Mouse (Mus musculus): ENCODE measurements at regions not wholly inside any gene's neighbourhood (a gene's known extent, or its start where the extent isn't known, plus 50 kb on each side); places are given as distances from the start of the nearest gene placed in this dataset.

DNA sequence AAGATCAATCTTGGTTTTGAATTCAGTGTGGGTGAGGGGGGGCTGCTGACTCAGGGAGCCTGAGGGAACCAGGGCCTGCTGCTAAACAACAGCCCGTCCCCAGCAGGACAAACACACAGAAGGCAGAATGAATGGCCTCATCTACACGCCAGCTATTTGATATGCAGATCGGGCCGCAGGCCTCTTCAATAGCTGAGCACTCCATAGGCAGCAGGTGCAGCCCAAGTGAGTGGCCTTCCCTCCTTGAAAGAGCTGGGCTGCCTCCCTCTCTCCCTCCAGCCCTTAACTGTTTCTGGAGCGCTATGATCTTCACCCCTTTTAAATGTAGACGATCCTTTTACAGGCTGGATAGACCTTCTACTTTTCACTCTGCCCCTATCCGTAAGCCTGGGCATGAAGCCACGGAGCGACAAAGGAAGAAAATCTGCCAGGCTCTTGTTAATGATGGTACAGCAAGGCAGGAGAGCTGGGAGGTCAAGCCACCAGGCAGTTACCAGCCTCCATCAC lies 277.3 kb downstream of the Sox11 start:
- no peak for ATAC-seq (ENCODE audit: insufficient number of reproducible peaks, low FRiP score, low TSS enrichment)

DNA sequence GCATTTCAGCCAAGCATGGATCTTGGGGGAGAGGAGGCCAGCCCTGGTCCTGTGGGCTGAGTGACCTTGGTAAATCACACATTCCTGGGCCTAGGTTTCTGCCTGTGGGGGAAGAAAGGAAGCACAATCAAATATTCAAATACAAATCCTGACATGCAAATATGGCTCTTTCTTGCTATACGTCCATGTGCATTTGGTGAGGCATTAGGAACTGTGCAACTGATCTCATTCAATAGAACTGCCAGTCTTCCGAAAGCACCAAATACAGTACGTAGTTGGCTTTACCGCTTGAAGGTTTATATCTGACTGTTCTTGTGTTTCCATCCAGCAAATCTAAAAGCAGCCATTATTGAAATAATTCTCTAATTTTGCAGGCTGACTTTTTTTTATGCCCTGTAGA lies 278.9 kb downstream of the Sox11 start:
- ATAC-seq (ENCODE audit: insufficient number of reproducible peaks, low FRiP score, low TSS enrichment): no peak

DNA sequence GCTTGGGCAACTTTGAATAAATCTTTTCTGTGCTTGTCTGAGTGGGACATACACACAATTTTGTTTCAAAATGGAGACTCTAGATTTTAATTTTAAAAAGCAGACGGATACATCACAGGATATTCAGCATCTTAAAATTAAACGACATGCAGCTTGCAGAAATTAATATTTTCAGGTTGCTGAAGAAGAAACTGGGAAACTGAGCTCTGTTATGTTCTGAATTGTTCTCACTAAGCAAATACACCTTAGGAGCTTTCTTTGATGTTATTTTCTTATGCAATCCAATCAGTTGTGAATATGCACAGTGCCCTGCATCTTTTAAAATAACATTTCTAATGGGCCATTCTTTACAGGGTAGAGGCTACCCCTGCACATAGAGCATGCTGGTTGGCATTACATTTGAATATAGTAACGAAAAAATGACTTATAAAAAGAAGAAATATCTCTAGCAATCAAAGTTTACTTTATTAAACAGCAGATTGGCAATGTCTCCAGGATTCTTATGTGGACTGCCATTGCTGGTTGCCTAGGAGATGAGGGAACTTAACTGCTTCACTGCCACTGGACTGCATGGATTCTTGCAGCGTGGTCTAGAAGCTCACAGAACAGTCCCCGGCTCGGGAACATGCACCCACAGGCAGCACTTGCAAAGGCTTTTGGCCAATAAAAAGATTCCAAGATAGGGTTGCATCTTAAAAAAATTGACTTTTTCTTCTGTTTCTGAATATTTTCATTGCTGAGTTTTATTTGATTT lies 279.7 kb downstream of the Sox11 start:
- no peak for ATAC-seq (ENCODE audit: insufficient number of reproducible peaks, low FRiP score, low TSS enrichment)

DNA sequence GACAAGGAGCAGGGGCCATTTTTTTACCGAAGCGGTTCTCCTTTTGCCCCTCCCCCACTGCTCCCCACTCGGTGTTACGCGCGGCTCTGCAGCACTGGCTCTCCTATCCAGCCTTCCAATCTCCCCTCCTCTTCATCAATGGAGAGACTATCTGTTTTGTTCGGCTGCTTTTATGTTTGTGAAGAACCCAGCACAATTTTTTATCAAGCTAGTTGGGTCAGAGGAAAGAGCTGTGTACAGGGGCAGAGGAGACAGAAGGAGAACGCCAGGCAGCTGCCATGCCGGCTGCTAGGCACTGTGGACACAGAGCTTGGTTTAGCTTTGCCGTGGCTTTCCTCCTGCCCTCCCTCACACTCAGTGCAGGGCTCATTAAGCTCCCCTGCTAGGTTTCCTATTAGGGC lies 280.3 kb downstream of the Sox11 start:
- peak; percentile 51; the same call in 1 of the 2 replicates for ATAC-seq (ENCODE audit: insufficient number of reproducible peaks, low FRiP score, low TSS enrichment)

DNA sequence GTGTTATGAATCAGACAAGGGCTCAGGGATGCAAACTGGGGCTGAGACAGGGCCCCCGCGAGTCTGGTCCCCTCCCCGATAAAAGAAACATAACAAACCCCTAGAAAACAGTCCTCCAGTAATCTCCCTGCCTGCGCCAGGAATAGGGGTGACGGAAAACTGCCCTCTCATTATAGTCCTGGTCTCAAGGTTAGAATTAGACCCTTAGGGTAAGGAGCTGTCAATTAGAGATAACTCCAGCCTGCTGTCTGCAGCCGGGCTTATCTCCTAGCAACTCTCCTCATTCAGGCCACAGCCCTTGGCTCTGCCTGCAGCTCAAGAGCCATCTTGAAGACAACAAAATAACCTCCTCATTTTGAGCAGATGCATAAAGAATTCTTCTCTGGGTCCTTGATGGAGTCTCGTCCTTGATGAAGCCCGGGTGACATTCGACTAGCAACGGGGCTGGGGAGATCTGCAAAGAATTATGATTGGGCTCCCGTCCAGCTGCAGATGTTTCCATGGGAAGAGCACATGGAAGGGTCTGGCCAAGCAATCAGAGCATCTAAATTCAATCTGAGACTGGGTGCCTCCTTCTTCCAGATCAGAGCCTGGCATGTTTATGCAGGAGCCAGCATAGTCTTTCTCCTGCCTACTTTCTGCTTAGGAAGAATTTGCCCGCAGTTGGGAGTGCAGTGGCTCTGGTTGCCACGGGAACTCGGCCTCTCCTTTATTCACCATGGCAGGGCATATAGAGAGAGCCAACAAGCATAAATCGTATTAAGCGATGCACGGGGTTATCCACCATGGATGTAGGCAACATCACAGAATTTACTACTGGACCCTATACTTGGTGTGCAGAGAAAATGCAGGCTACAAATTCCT lies 281.2 kb downstream of the Sox11 start:
- ATAC-seq (ENCODE audit: insufficient number of reproducible peaks, low FRiP score, low TSS enrichment): no peak

DNA sequence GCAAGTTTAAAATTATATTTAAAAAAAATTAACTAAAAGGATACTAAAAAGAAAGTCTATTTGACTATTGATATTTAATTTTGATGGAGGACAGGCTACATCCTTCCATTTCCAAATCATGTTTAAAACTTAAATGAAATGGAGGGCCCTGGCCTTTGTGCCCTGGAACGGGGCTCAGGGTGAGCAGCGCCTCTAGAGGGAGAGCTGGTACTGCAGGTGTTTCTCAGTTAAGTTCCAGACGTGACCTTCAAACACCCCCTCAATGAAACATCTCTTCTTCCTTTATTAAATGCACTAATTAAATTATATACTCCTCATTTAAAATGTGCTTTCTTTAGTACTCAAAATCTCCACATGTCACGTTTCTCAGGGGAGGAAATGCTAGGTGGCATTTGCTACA lies 282.5 kb downstream of the Sox11 start:
- no peak for ATAC-seq (ENCODE audit: insufficient number of reproducible peaks, low FRiP score, low TSS enrichment)

DNA sequence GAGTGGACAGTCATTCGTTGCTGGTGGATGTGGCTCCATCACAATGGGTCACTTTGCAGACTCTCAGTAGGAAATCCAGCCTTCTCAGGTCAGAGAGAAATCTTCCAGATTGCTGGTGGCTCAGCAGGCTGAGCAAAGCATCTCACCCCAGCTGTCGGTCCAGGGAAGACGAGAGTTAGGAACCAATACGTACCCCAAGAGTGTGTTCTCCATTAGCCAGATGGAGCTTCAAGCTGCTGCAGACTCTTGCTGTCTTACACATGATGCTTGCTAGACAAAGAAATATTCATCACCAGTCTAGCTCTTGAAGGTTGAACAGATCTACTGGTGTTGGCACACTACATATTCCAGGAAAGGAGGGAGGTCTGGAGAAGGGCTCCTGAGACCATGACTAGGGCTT lies 288.0 kb downstream of the Sox11 start:
- no peak for ATAC-seq (ENCODE audit: insufficient number of reproducible peaks, low FRiP score, low TSS enrichment)

DNA sequence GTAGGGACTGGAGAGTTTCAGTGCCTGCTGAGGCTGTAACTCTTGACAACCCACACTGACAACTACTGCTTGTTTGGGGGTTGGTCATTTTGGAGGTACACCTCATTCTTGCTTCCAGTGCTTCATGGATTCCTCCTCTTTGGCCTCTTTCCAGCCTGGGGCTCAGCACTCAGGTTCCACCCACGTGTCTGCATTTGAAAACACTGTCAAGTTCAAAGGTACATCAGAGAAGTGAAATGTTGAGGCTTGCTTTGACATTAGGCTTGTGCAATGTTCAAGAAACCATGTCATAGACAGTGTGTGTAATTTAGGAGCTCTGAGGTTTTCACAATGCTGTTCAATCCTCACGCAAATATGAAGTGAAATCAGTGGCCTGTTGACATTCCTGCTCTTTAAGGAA lies 304.5 kb downstream of the Sox11 start:
- no peak for ATAC-seq (ENCODE audit: insufficient number of reproducible peaks, low FRiP score, low TSS enrichment)

DNA sequence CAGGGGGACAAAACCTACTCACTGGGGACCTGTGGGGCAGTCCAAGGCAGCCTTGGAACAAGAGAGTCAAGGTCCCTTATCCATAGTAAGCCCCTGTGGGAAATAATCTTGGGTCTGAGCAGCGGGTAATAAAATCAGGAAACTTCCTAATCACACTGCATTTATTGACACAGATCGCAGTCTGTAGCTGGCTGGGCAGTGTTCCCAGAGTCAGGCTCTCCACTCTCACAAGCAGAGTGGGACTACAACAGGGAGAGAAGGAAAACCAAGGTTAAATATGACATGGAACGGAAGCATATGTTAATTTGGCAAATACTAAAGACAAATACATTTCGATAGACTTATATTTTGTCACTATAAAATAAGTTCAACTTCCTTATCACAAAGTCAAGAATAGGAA lies 322.6 kb downstream of the Sox11 start:
- no peak for ATAC-seq (ENCODE audit: insufficient number of reproducible peaks, low FRiP score, low TSS enrichment)

DNA sequence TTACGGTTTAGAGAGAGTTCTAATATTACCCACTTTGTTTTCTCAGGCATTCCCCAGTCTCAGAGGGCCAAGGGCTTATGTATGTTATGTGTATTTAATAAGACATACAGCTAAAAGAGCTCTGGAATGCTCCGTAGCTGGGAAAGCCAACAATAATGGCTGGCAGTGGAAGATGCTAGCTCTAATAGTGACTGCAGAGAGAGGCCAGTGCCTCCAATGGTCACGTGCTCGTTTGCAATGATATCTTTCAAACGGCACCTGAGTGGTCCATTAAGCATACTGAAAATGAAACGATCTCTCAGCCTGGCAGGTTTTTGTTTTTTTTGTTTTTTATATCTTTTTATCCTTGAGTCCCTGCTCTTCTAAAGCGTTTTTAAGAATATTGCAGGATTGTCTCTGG lies 324.0 kb downstream of the Sox11 start:
- ATAC-seq (ENCODE audit: insufficient number of reproducible peaks, low FRiP score, low TSS enrichment): no peak

DNA sequence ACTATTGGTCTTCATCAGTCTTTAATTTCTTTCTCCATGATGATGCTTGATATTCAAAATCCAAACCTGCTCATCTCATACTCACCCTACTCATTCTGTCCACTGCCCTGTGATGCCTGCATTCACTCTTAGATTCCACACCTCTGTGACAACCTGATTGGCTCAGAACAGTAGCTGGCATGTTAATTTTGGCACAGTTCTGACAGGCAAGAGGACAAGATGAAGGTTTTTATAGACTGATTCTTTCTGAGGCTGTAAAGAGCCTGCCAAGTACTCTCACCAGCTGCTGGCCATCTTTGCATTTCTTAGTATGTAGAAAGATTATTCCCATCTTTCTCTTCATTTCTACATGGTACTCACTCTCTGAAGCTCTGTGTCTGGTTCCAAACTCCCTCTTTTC lies 343.1 kb downstream of the Sox11 start:
- no peak for ATAC-seq (ENCODE audit: insufficient number of reproducible peaks, low FRiP score, low TSS enrichment)

DNA sequence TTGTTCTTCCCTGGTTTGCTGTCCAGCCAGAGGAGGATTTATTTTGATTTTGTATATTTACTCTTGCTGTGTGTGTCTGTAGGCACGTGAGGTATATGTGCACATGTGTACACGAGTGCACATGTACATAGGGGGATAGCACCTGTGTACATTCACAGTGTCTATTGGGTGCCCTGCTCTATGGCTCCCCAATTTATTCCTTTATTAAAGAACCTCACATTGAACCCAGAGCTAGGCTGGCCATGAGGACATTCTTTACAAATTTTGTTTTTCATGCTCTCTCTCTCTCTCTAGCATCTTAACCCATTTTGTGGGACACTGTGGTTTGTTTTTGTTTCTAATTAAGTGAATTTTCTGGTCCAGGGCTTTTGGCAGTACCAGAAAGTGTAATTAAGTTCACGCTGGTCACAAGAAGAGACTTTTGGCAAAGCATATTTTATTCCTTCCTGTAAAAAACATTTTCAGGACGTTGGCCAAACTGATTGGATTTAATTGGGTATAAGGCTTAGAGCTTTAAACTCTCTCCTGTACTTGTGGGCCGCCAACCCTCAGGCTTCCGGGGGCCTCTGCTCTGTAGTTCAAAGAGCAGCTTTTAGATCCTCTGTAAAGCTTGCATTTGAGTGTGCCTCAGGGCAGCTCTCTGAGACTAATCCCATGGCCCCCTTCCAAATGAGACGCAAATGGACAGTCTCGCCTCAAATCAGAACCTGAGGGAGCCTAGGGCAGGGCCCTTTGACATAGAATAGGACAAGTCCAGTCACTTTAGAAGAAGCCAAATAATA lies 365.9 kb downstream of the Sox11 start:
- ATAC-seq (ENCODE audit: insufficient number of reproducible peaks, low FRiP score, low TSS enrichment): no peak

DNA sequence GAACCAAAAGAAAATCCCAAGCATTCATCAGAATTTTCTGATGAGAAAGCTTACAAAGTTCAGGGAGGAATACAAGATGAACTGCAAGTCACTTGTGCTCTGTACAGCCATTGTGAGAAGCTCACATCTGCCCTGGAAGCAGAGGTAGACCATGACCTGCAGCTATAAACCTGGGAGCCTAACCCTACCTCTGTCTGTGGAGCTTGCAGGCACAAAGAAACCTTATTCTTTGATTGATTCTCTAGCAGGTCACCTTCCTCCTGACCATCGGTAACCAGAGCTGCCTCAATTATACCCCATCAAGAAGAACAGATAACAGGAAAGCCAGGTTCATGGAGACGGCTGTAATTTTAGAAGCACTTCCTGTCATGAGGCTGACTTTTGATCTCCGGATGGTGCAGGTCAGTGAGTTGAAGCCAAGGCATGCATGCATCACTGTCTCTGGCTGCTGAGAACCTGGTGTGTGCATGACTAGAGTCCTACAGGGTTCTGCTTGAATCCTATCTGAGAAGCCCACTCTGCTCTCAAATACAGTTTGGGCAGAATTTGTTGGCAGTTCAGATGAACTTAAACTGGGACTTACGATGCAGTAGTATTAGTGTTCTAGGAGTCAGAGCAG lies 369.8 kb downstream of the Sox11 start:
- no peak for ATAC-seq (ENCODE audit: insufficient number of reproducible peaks, low FRiP score, low TSS enrichment)

DNA sequence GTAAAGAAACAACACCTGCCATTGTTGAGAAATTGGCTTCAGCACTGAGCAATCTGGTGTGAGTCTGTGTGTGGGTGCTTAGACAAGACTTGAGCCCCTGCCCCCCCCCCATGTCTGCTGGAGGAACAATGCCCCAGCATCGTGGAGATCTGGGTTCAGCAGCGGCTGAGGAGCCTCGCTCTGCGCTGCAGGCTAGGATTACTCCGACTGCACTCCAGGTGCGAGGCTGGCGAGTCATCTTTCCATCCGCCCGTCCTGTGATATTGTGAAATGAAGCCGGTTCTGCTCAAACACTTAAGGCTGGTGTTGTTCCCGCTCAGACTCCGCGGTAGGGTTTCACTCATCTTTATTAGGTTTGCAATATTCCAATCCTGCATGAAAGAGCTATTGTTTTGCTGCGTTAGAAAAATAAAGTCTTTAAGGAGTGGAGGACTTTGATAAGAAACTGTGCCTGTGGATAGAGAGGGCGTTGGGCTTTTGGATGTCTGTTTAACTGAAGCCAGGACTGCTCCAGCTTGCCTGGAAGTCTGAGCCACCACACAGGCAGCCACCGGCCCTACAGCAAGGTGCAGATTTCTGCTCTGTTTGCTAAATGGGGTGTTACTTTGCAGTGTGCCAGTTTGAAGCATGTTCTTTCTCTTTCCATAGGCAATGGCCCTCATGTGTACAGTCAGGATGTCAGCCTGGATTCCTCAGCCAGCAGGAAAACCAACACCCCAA lies 375.2 kb downstream of the Sox11 start:
- ATAC-seq (ENCODE audit: insufficient number of reproducible peaks, low FRiP score, low TSS enrichment): no peak

DNA sequence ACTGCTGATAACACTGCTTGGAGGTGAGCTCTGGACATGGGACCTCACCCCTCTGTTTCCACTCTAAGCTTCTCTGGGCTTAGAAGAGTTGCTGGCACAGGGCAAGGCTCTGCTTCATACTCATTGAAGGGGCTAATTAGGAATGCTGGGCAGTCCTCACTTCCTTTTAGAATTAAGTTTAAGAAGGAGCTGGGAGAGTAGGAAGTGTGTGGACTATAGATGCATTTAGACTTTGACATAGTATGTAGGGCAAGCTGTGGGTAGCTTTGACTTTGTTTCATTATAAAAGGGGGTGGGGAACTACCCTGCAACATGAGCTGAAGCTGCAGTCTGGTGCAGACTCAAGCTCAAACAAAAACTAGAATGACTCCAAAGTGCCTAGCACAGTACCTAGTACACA lies 378.5 kb downstream of the Sox11 start:
- no peak for ATAC-seq (ENCODE audit: insufficient number of reproducible peaks, low FRiP score, low TSS enrichment)

DNA sequence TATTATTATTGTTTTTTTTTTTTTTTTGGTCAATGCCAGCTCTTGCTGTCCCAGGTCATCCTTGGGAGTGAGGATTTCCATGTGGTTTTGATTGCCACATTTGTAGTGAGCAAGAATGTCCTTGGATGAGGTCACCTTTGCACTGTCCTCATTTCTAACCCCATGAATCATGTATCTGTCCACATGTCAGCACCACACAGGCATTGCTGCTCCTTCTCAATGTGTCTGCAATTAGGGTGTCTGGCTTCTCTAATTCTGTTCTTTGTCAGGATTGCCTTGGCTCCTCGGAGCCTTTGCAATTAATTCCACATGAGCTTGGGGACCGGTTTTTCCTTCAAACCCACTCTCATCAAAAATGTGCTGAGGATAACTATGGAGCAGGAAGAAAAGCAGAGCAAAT lies 402.5 kb downstream of the Sox11 start:
- no peak for ATAC-seq (ENCODE audit: insufficient number of reproducible peaks, low FRiP score, low TSS enrichment)

DNA sequence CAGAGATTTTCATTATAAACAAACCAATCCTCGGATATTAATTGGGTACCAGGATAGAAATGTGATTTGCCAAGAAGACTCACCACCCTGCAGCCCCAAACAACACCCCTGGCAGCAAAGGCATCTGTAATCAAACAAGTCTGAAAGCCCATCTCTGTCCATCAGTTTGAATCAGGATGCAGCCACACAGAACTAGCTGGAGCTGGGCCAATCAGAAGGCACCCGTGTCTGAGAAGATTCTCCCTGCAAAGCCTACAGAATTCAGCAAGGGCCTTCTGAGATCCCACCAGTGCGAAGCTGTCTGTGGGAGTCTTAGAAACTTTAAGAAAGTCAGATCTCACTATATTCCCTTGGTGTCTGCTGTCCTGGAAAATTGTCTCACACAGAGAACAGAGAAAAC lies 404.5 kb downstream of the Sox11 start:
- no peak for ATAC-seq (ENCODE audit: insufficient number of reproducible peaks, low FRiP score, low TSS enrichment)

DNA sequence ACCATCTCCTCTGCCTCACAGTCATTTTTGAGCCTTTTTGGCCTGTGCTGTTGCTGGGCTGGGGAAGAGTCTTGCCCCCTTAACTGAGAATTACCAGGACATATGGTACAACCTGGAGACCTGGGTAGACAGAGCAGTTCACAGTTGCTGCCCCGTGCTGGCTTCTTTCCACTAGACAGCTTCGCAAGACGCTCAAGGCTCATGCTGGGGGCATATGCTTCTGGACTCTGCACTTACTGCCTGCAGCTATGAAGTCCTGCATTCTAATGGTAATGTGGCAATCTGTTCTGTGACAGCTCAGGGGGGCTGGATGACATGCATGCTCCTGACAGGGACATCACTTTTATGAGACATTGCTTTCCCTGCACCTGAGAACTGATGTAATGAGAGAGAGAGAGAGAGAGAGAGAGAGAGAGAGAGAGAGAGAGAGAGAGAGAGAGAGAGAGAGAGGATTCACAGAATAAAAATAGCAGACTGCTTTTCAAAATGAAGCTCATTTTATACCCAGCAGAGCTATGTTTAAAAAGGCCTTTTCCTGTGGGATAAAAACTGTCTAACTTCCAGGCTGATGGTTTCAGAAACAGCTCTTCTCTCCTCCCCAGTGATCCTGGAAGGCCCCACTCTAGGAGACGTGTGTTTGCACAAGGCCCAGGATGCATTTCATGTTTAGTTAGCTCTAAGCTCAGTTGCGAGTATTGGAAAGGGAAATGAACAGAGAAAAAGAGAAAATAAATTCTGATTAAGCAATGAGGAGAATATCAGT lies 405.5 kb downstream of the Sox11 start:
- peak; percentile 85 for ATAC-seq (ENCODE audit: insufficient number of reproducible peaks, low FRiP score, low TSS enrichment)
